Mouse (Mus musculus) neural tube, embryonic 15.5 days (tissue): ENCODE measurements around the gene Palm3. TPM values are rescaled to one million over a fixed set of nuclear protein-coding genes. Genes with fewer than 3 reads are reported as not detected.
"Not testable (repeated sequence)": the region's sequence is repeated elsewhere in the genome, so short reads cannot be mapped to it uniquely, and the experiment has no call there.

Experiments used
- ATAC-seq: fragments of 200-750 bp; cut with Nextera tagmentation; 2 replicates; pipeline ENCODE4 v1.8.0; 2017; ENCODE audit warnings: mild to moderate bottlenecking, moderate TSS enrichment, moderate library complexity; ENCODE audit not compliant: low FRiP score
- H3K27ac ChIP-seq: fragments of 300-500 bp; sonication (generic); replicated peaks from 2 replicates; pipeline ENCODE4 v1.5.1; 2015; ENCODE audit warnings: mild to moderate bottlenecking, inconsistent platforms
- H3K27me3 ChIP-seq: fragments of 300-500 bp; sonication (generic); replicated peaks from 2 replicates; pipeline ENCODE4 v1.6.1; 2015; ENCODE audit warnings: inconsistent platforms
- H3K36me3 ChIP-seq: fragments of 300-500 bp; sonication (generic); 2 replicates; pipeline ENCODE4 v1.6.1; 2015; ENCODE audit warnings: inconsistent platforms
- H3K4me1 ChIP-seq: fragments of 300-500 bp; sonication (generic); 2 replicates; pipeline ENCODE4 v1.6.1; 2015; ENCODE audit warnings: inconsistent platforms
- H3K4me2 ChIP-seq: fragments of 300-500 bp; sonication (generic); 2 replicates; pipeline ENCODE4 v1.6.1; 2015; ENCODE audit warnings: inconsistent platforms, mild to moderate bottlenecking, moderate library complexity
- H3K4me3 ChIP-seq: fragments of 300-500 bp; sonication (generic); replicated peaks from 2 replicates; pipeline ENCODE4 v1.5.1; 2015; ENCODE audit warnings: mild to moderate bottlenecking, inconsistent platforms
- H3K9ac ChIP-seq: fragments of 300-500 bp; sonication (generic); replicated peaks from 2 replicates; pipeline ENCODE4 v1.6.1; 2015; ENCODE audit warnings: mild to moderate bottlenecking, inconsistent platforms
- H3K9me3 ChIP-seq: fragments of 300-500 bp; sonication (generic); replicated peaks from 2 replicates; pipeline ENCODE4 v1.6.1; 2016; ENCODE audit warnings: inconsistent platforms
- WGBS: fragments of 180-500 bp; shearing (Covaris S2); methylation state at CpG from one replicate; pipeline ENCODE4 v1.1.7; 2015; ENCODE audit warnings: mixed read lengths; 5-methylcytosine and 5-hydroxymethylcytosine counted together
- polyA plus RNA-seq: library from polyadenylated mRNA; unstranded; fragments of >200 nt; fragmentation: Nextera tagmentation; extraction: Ambion mirVana; gene quantifications from 2 replicates; pipeline ENCODE4 v1.2.1, GENCODE M21; 2015

Gene Palm3
- polyA plus RNA-seq, 1 experiment from 2014 or later, result 14.1 TPM

DNA sequence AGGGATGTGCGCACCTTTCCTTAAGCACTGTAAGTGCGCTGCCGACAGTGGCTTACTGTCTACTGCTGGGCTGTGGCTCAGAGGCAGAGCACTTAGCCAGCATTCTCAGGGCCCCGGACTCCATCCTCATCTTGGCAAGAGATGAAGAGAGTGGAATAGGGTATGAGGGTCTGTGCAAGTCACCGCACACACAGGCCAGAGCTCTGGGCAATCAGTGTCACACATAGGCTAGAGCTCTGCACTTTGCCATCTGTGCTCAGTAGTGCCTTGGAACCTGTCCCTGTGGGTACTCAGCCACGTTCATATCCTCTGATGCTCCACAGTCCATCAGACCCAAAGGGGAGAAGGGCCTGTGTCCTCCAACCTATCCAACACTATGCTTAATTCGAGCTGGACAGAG lies 39.7 kb upstream of the Palm3 start:
- Histone ChIP-seq H3K9me3 (no peaks in the 10 kb centered on the region), H3K36me3 (peaks cover 58% of the 10 kb centered on the region), H3K27ac (no peak overlapping the region), H3K4me2 (no peak overlapping the region), H3K4me3 (no peak overlapping the region), H3K27me3 (no peaks in the 10 kb centered on the region), H3K4me1 (peaks cover 23% of the 10 kb centered on the region), H3K9ac (no peak overlapping the region)
- 94% methylated on average over 7 of the region's 7 CpGs for WGBS
- no peak for ATAC-seq

DNA sequence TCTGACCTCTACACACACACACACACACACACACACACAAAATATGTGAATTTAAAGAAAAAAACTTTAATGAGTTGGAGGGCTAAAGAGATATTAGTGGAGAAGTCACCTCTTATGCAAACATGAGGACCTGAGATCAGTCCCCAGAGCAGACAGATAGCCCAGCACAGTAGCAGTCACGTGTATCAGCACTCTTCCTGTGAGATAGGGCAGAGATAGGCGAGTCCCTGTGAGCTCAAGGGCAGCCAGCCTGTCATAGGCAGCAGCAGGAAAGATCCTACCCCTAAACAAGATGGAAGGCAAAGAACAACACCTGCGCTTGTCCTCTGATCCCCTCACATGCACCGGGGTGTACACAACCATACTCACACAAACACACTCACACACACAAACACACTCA lies 38.8 kb upstream of the Palm3 start:
- no peaks in the 10 kb centered on the region for H3K27me3 ChIP-seq
- no peak overlapping the region for H3K27ac ChIP-seq
- 93% methylated on average over 4 of the region's 4 CpGs for WGBS
- H3K4me2 ChIP-seq, result no peak overlapping the region
- H3K36me3 ChIP-seq, result peaks cover 68% of the 10 kb centered on the region
- no peaks in the 10 kb centered on the region for H3K9me3 ChIP-seq
- no peak for ATAC-seq
- H3K4me1 ChIP-seq, result peaks cover 14% of the 10 kb centered on the region
- no peak overlapping the region for H3K9ac ChIP-seq
- no peak overlapping the region for H3K4me3 ChIP-seq

GRCm38 (mm10) chr8:83983222-83983621 lies 38.0 kb upstream of the Palm3 start:
- H3K4me3 ChIP-seq, H3K4me2 ChIP-seq, H3K9me3 ChIP-seq, H3K27ac ChIP-seq, H3K4me1 ChIP-seq, H3K27me3 ChIP-seq, ATAC-seq, H3K9ac ChIP-seq: not testable (repeated sequence)
- WGBS, result 93% methylated on average over 2 of the region's 2 CpGs
- H3K36me3 ChIP-seq, result peaks cover 75% of the 10 kb centered on the region

- H3K4me3 ChIP-seq, result no peak overlapping the region
- no peak overlapping the region for H3K27ac ChIP-seq
- no peaks in the 10 kb centered on the region for H3K4me1 ChIP-seq
- no peak for ATAC-seq
- H3K4me2 ChIP-seq, result no peak overlapping the region
- no peak overlapping the region for H3K9ac ChIP-seq
- WGBS, result 92% methylated on average over 7 of the region's 7 CpGs
- peaks cover 84% of the 10 kb centered on the region for H3K36me3 ChIP-seq
- H3K27me3 ChIP-seq, result no peaks in the 10 kb centered on the region
- no peaks in the 10 kb centered on the region for H3K9me3 ChIP-seq
Measured at GRCm38 (mm10) chr8:83989243-83989642, 32.0 kb upstream of the Palm3 start.

DNA sequence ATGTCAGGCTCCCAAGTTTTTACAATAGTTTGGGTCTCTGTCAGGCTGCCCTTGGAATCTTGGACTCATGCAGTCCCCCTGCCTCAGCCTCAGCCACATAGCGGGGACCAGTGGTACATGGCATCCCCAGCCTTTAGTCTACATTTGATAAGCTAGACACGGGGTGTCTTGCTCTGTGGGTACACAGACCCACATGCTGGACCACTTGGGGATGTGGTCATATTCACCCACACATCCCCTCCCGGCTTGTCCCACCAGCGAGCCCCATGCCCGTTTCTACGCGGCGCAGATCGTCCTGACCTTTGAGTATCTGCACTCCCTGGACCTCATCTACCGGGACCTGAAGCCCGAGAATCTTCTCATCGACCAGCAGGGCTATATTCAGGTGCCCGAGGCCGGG lies 31.1 kb upstream of the Palm3 start:
- Histone ChIP-seq H3K4me2 (no peak overlapping the region), H3K36me3 (peaks cover 82% of the 10 kb centered on the region), H3K27me3 (no peaks in the 10 kb centered on the region), H3K27ac (no peak overlapping the region), H3K9me3 (no peaks in the 10 kb centered on the region), H3K4me3 (no peak overlapping the region), H3K9ac (no peak overlapping the region), H3K4me1 (no peaks in the 10 kb centered on the region)
- ATAC-seq, result no peak
- WGBS, result 96% methylated on average over 14 of the region's 14 CpGs

- WGBS, result 82% methylated on average over 2 of the region's 2 CpGs
- Histone ChIP-seq H3K27me3 (no peaks in the 10 kb centered on the region), H3K4me2 (no peak overlapping the region), H3K4me1 (peaks cover 8% of the 10 kb centered on the region), H3K9ac (no peak overlapping the region), H3K9me3 (no peaks in the 10 kb centered on the region), H3K27ac (no peak overlapping the region), H3K36me3 (peaks cover 63% of the 10 kb centered on the region), H3K4me3 (no peak overlapping the region)
- ATAC-seq, result no peak
Measured at GRCm38 (mm10) chr8:83992488-83992887, 28.8 kb upstream of the Palm3 start.

DNA sequence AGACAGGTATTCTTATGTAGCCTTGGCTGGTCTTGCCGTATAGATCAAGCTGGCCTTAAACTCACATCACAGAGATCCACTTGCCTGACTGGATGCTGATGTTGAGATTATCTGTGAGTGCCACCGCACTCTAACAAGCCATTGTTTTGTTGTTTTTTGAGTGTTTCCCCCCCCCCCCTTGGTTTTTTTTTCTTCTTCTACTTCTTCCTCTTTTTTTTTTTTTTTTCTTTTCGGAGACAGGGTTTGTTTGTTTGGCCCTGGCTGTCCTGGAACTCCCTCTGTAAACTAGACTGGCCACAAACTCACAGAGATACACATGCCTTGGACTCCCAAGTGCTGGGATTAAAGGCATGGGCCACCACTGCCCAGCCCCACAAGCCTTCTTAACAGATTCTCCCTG lies 27.2 kb upstream of the Palm3 start:
- peaks cover 15% of the 10 kb centered on the region for H3K4me1 ChIP-seq
- no peak overlapping the region for H3K27ac ChIP-seq
- H3K4me2 ChIP-seq, result no peak overlapping the region
- H3K4me3 ChIP-seq, result no peak overlapping the region
- ATAC-seq, result no peak
- WGBS, result 85% methylated on average over 3 of the region's 3 CpGs
- no peaks in the 10 kb centered on the region for H3K9me3 ChIP-seq
- no peak overlapping the region for H3K9ac ChIP-seq
- H3K27me3 ChIP-seq, result no peaks in the 10 kb centered on the region
- peaks cover 47% of the 10 kb centered on the region for H3K36me3 ChIP-seq

GRCm38 (mm10) chr8:83995973-83996372 lies 25.3 kb upstream of the Palm3 start:
- peaks cover 33% of the 10 kb centered on the region for H3K36me3 ChIP-seq
- H3K4me1 ChIP-seq, result peaks cover 26% of the 10 kb centered on the region
- peak overlapping the region; percentile 96 for H3K27ac ChIP-seq
- H3K9me3 ChIP-seq, result no peaks in the 10 kb centered on the region
- peaks cover 7% of the 10 kb centered on the region for H3K27me3 ChIP-seq
- peak overlapping the region; percentile 74 for H3K4me3 ChIP-seq
- H3K9ac ChIP-seq, result no peak overlapping the region
- H3K4me2 ChIP-seq, result peak overlapping the region; percentile 91
- WGBS, result 18% methylated on average over 12 of the region's 12 CpGs
- peak; percentile 17; the same call in 1 of the 2 replicates for ATAC-seq

GRCm38 (mm10) chr8:83996567-83997505 lies 24.4 kb upstream of the Palm3 start:
- ATAC-seq, result peak; percentile 78
- Histone ChIP-seq H3K27ac (peak overlapping the region; percentile 96), H3K4me3 (peak overlapping the region; percentile 74), H3K4me2 (peak overlapping the region; percentile 91), H3K9ac (peak overlapping the region; percentile 76), H3K4me1 (peaks cover 26% of the 10 kb centered on the region), H3K27me3 (peaks cover 16% of the 10 kb centered on the region), H3K36me3 (peaks cover 25% of the 10 kb centered on the region), H3K9me3 (no peaks in the 10 kb centered on the region)
- 1% methylated on average over 69 of the region's 103 CpGs for WGBS

GRCm38 (mm10) chr8:83997511-83998141 lies 23.6 kb upstream of the Palm3 start, which contains the start of gene Samd1:
Samd1 (plus strand) TSS chr8:83997672.
- no peak for ATAC-seq
- Histone ChIP-seq H3K9me3 (no peaks in the 10 kb centered on the region), H3K9ac (peak within 1 kb of the TSS; percentile 76), H3K4me1 (peaks cover 26% of the 10 kb centered on the region), H3K27ac (peak within 1 kb of the TSS; percentile 96), H3K36me3 (peaks cover 17% of the 10 kb centered on the region), H3K27me3 (peaks cover 16% of the 10 kb centered on the region), H3K4me2 (peak within 1 kb of the TSS; percentile 91), H3K4me3 (peak within 1 kb of the TSS; percentile 82)
- under 1% methylated on average over 28 of the region's 112 CpGs for WGBS

- H3K4me2 ChIP-seq, result peak overlapping the region; percentile 91
- peaks cover 16% of the 10 kb centered on the region for H3K36me3 ChIP-seq
- peak overlapping the region; percentile 76 for H3K9ac ChIP-seq
- ATAC-seq, result no peak
- H3K4me3 ChIP-seq, result peak overlapping the region; percentile 82
- 1% methylated on average over 63 of the region's 92 CpGs for WGBS
- H3K9me3 ChIP-seq, result no peaks in the 10 kb centered on the region
- H3K27ac ChIP-seq, result peak overlapping the region; percentile 81
- H3K27me3 ChIP-seq, result peaks cover 16% of the 10 kb centered on the region
- peaks cover 31% of the 10 kb centered on the region for H3K4me1 ChIP-seq
Measured at GRCm38 (mm10) chr8:83998231-83999056, 22.8 kb upstream of the Palm3 start.
